Mouse (Mus musculus) ES-Bruce4 (cell line): Measurements from ENCODE around the gene Zbtb20. TPM values are rescaled to one million over a fixed set of nuclear protein-coding genes. Genes with fewer than 3 reads are reported as not detected.

Source experiments
- H3K27ac ChIP-seq: 2 replicates; pipeline ENCODE4 v1.5.1; 2012; ENCODE audit warnings: low read length, inconsistent platforms; ENCODE audit not compliant: insufficient read depth
- H3K27me3 ChIP-seq: 2 replicates; pipeline ENCODE4 v1.6.1; 2012; ENCODE audit warnings: mild to moderate bottlenecking, low read length, inconsistent platforms; ENCODE audit not compliant: control insufficient read depth, poor library complexity, insufficient read depth, severe bottlenecking
- H3K36me3 ChIP-seq: 2 replicates; pipeline ENCODE4 v1.6.1; 2012; ENCODE audit warnings: inconsistent platforms, mild to moderate bottlenecking, low read length, moderate library complexity; ENCODE audit not compliant: control insufficient read depth, poor library complexity, insufficient read depth, severe bottlenecking
- H3K4me1 ChIP-seq: one replicate; pipeline ENCODE4 v1.8.1; 2011; ENCODE audit warnings: low read length; ENCODE audit not compliant: control insufficient read depth, insufficient read depth
- H3K4me3 ChIP-seq: 2 replicates; pipeline ENCODE4 v1.5.1; 2011; ENCODE audit warnings: low read depth, mild to moderate bottlenecking, low read length
- H3K9ac ChIP-seq: 2 replicates; pipeline ENCODE4 v1.6.1; 2012; ENCODE audit warnings: low read depth, mild to moderate bottlenecking, inconsistent platforms; ENCODE audit not compliant: poor library complexity, severe bottlenecking
- H3K9me3 ChIP-seq: replicated peaks from 2 replicates; pipeline ENCODE4 v1.6.1; 2012; ENCODE audit warnings: mild to moderate bottlenecking, low read length, inconsistent platforms; ENCODE audit not compliant: control insufficient read depth, poor library complexity, insufficient read depth, severe bottlenecking
- CTCF ChIP-seq: IDR thresholded peaks from one replicate; pipeline ENCODE4 v1.8.1; 2011; ENCODE audit warnings: low read depth, low read length
- EP300 ChIP-seq: IDR thresholded peaks from 2 replicates; pipeline ENCODE4 v1.6.1; 2011; ENCODE audit warnings: low read depth, low read length; ENCODE audit not compliant: insufficient read depth
- POLR2A ChIP-seq: IDR thresholded peaks from one replicate; pipeline ENCODE4 v1.8.1; 2011; ENCODE audit warnings: low read length; ENCODE audit not compliant: insufficient read depth
- polyA plus RNA-seq: library from polyadenylated mRNA; stranded (reverse); fragments of >200 nt; gene quantifications from 2 replicates; pipeline ENCODE4 v1.2.4, GENCODE M21; 2011; ENCODE audit warnings: low read depth; ENCODE audit not compliant: missing spikeins, insufficient read depth, insufficient read length

The Zbtb20 gene
- polyA plus RNA-seq, 1 experiment = 9.9 TPM

- H3K36me3 ChIP-seq = no peaks in the 10 kb centered on the region
- H3K27ac ChIP-seq = no peak overlapping the region
- no peak overlapping the region for H3K4me3 ChIP-seq
- H3K4me1 ChIP-seq = no peaks in the 10 kb centered on the region
- no peaks in the 10 kb centered on the region for H3K27me3 ChIP-seq
- no peaks in the 10 kb centered on the region for H3K9me3 ChIP-seq
- H3K9ac ChIP-seq = no peak overlapping the region
- TF ChIP-seq CTCF (no peak), POLR2A (no peak), EP300 (no peak)
Observed at GRCm38 (mm10) chr16:43441392-43441791, 565.7 kb downstream of the Zbtb20 start.

- H3K36me3 ChIP-seq = no peaks in the 10 kb centered on the region
- no peak overlapping the region for H3K27ac ChIP-seq
- no peaks in the 10 kb centered on the region for H3K9me3 ChIP-seq
- no peaks in the 10 kb centered on the region for H3K4me1 ChIP-seq
- no peaks in the 10 kb centered on the region for H3K27me3 ChIP-seq
- no peak overlapping the region for H3K9ac ChIP-seq
- H3K4me3 ChIP-seq = no peak overlapping the region
- TF ChIP-seq POLR2A = no peak
- TF ChIP-seq CTCF = no peak
- no peak for TF ChIP-seq EP300
Observed at GRCm38 (mm10) chr16:43443034-43443433, 567.4 kb downstream of the Zbtb20 start.

DNA sequence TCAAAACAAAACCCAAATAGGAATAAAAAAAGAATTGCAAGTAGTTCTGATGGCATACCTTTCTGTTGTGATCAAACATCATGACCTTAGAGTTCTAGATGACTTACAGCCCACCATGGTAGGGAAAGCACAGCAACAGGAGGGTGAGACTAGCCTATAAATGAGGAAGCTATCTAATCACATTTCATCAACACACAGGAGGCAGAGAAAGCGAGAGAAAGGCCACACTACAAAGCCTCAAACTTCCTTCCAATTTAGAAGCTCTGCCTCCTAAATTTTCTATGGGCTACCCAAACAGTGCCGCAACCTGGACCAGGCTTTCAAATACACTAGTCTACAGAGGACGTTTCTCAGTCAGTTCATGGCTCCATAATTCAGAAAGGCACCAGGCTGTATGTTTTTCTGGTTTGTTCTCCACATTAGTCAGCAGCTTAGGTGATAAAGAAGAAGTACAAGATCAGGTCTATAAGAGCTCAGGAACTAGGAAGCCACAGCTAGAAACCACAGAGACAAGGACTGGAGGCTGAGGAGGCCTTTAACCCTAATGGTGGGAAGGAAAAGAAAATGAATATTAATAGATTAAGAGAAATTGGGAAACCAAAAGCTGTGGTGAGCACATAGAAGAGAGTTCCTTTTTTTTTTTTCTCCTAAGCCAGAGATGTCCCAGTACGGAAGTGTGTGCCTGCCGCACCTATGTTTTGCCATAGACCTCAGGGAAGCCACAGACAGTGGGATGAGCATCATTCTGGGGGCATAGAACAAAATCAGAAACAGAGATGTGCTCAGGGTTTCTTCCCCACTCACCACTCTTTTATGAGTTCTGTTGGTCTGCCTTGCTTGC is 572.7 kb downstream of the Zbtb20 start:
- no peaks in the 10 kb centered on the region for H3K9me3 ChIP-seq
- H3K4me3 ChIP-seq = no peak overlapping the region
- H3K36me3 ChIP-seq = no peaks in the 10 kb centered on the region
- H3K27ac ChIP-seq = no peak overlapping the region
- no peak for TF ChIP-seq CTCF
- TF ChIP-seq EP300 = no peak
- TF ChIP-seq POLR2A = no peak
- H3K9ac ChIP-seq = no peak overlapping the region
- H3K27me3 ChIP-seq = no peaks in the 10 kb centered on the region
- no peaks in the 10 kb centered on the region for H3K4me1 ChIP-seq

DNA sequence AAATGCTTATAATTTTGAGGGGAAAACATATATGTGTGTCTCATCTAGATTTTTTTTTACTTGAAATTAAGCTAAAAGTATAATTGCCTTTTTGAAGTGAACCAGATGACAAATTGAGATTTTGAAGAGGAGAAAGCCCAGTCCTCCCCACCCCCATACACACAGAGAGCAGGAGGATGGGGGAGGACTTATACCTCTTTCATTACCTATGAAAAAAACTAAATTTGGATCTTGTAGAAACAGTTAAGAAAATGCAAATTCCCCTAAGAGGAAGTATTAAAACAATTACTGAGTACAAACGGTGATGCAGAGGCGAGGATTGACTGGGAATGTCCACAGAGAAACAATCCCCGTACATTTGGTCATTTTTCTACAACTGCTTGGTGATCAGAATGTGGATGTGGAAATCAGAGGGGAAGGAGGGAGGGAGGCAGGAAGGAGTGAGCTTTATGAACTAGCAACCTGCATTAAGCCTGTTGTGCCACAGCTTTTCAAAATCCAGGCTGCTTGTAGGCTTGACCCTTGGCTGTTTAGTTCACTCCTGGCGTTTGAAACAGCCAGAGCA is 578.8 kb downstream of the Zbtb20 start:
- Histone ChIP-seq H3K4me1 (no peaks in the 10 kb centered on the region), H3K27me3 (no peaks in the 10 kb centered on the region), H3K4me3 (no peak overlapping the region), H3K36me3 (no peaks in the 10 kb centered on the region), H3K9me3 (no peaks in the 10 kb centered on the region), H3K9ac (no peak overlapping the region), H3K27ac (no peak overlapping the region)
- TF ChIP-seq CTCF = no peak
- TF ChIP-seq POLR2A = no peak
- no peak for TF ChIP-seq EP300

GRCm38 (mm10) chr16:43456446-43457172 is 580.9 kb downstream of the Zbtb20 start:
- H3K9ac ChIP-seq = no peak overlapping the region
- no peak overlapping the region for H3K27ac ChIP-seq
- no peak overlapping the region for H3K4me3 ChIP-seq
- H3K9me3 ChIP-seq = no peaks in the 10 kb centered on the region
- TF ChIP-seq CTCF (no peak), EP300 (no peak), POLR2A (no peak)
- H3K27me3 ChIP-seq = no peaks in the 10 kb centered on the region
- no peaks in the 10 kb centered on the region for H3K4me1 ChIP-seq
- no peaks in the 10 kb centered on the region for H3K36me3 ChIP-seq

DNA sequence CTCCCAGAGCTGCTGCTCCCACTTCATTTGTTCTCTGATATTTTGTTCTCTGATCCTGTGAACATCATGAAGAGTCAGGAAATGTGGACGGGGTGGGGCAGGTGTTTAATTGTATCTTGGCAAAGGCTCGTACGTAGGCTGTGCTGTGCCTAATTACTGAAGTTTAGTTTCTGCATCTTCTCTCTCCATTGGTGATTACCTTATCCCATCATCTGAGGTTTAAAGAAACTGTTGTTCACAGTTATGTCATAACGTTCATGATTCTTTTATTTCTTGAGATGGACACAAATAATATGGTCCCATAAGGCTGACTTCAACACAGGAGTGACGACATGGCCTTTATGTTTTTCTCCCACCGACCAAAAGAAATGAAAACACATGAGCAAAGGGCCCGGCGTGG is 582.1 kb downstream of the Zbtb20 start:
- H3K27ac ChIP-seq = no peak overlapping the region
- no peak overlapping the region for H3K9ac ChIP-seq
- no peaks in the 10 kb centered on the region for H3K9me3 ChIP-seq
- no peak for TF ChIP-seq CTCF
- no peaks in the 10 kb centered on the region for H3K36me3 ChIP-seq
- H3K4me3 ChIP-seq = no peak overlapping the region
- H3K27me3 ChIP-seq = no peaks in the 10 kb centered on the region
- H3K4me1 ChIP-seq = no peaks in the 10 kb centered on the region
